Mouse (Mus musculus) brain, embryonic 14.5 days (tissue): Measurements from ENCODE around the gene Rtp1.

Source experiments
- CTCF ChIP-seq: fragments of 200-500 bp; IDR thresholded peaks from 2 replicates; pipeline ENCODE4 v1.5.1; 2012; ENCODE audit warnings: inconsistent platforms, mild to moderate bottlenecking, moderate library complexity, borderline replicate concordance; ENCODE audit not compliant: insufficient read depth, insufficient read length; ENCODE audit errors: extremely low read depth
- POLR2A ChIP-seq: fragments of 200-500 bp; IDR thresholded peaks from 2 replicates; pipeline ENCODE4 v1.6.1; 2012; ENCODE audit warnings: mild to moderate bottlenecking, inconsistent platforms, borderline replicate concordance; ENCODE audit not compliant: poor library complexity, insufficient read depth, insufficient read length, severe bottlenecking; ENCODE audit errors: extremely low read depth

DNA sequence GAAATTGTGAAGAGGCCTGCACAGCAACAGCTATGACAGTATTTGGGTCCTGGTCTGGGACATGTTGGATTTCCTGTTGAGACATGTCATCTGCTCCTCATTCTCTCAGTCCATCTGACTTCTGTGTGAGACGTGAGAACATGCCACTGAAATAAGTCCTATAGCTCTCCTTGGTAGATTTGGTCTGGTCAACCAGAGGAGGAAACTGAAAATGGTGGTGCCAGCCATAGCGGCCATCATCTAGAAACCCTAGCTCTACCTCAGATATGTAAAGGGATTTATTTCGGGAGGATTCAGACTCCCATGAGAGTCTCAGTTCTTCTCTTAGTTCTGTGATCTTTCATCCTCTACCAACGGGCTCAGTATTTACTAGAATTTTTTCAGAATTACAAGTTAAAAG lies 46.7 kb downstream of the Rtp1 start:
- no peak for TF ChIP-seq CTCF
- no peak for TF ChIP-seq POLR2A
